ENCODE assay signal across 22 mouse cellular contexts in genomic region chr2:158911191-158911590, GRCm38 (mm10).
A peak's percentile ranks its signal among the peaks of the same experiment; 100 is the strongest.
DNase-seq lines count a peak whose midpoint lies in the region; ATAC-seq and TF ChIP-seq lines count a peak whose summit lies in the region.
"Had no signal": no experiment of that assay in that cellular context is flagged by ENCODE, and none has a peak within 500 bp of the region (broad histone marks: within the 10 kb centered on the region; RNA-seq: fewer than 3 reads in every experiment).

No protein-coding gene starts in this region.

- H3K4me3 ChIP-seq in forebrain, embryonic 15.5 days, result no peak overlapping the region
- no peak overlapping the region for H3K4me3 ChIP-seq in forebrain, embryonic 12.5 days (replicated peaks)
- H3K4me3 ChIP-seq: heart, embryonic 12.5 days; heart, embryonic 15.5 days; hindbrain, embryonic 10.5 days; hindbrain, embryonic 13.5 days; intestine, embryonic 15.5 days had no signal

- H3K36me3 ChIP-seq in forebrain, embryonic 15.5 days, result no peaks in the 10 kb centered on the region
- H3K36me3 ChIP-seq in forebrain, embryonic 12.5 days (replicated peaks), result no peaks in the 10 kb centered on the region
- H3K36me3 ChIP-seq: heart, embryonic 12.5 days; heart, embryonic 15.5 days; hindbrain, embryonic 10.5 days; hindbrain, embryonic 13.5 days; intestine, embryonic 15.5 days had no signal

- H3K27ac ChIP-seq in forebrain, embryonic 15.5 days (replicated peaks), result 0 out of 2 replicates have a peak overlapping the region, but pooled peaks have one; percentile 9
- H3K27ac ChIP-seq in forebrain, embryonic 12.5 days, result no peak overlapping the region
- H3K27ac ChIP-seq: heart, embryonic 15.5 days; hindbrain, embryonic 10.5 days; hindbrain, embryonic 13.5 days; intestine, embryonic 15.5 days had no signal

- DNase-seq in brain, adult 2 months (ENCODE audit: low read depth, low spot score), result peak; percentile 33
- DNase-seq in brain, embryonic 14.5 days (ENCODE audit: low read depth), result peak; percentile 79
- no peak for DNase-seq in kidney, postnatal 10 days
- no peak for DNase-seq in thymus, postnatal 14 days
- DNase-seq: adrenal gland, adult 2 months; adrenal gland, postnatal 14 days; cerebellum, adult 18-20 months; cerebellum, adult 9-10 months; cerebellum, postnatal 14 days; gastrocnemius, postnatal 25 days; heart, adult 18-20 months; heart, postnatal 10 days; heart, postnatal 36 days had no signal

- no peak overlapping the region for H3K9ac ChIP-seq in forebrain, embryonic 15.5 days (replicated peaks)
- H3K9ac ChIP-seq in forebrain, embryonic 12.5 days, result no peak overlapping the region
- H3K9ac ChIP-seq: heart, embryonic 12.5 days; heart, embryonic 15.5 days; hindbrain, embryonic 13.5 days; intestine, embryonic 15.5 days had no signal

- no peak overlapping the region for H3K4me2 ChIP-seq in forebrain, embryonic 15.5 days (replicated peaks)
- H3K4me2 ChIP-seq in forebrain, embryonic 12.5 days, result no peak overlapping the region
- H3K4me2 ChIP-seq: heart, embryonic 12.5 days; heart, embryonic 15.5 days; hindbrain, embryonic 13.5 days; intestine, embryonic 15.5 days had no signal

- TF ChIP-seq CTCF in brain, embryonic 14.5 days (IDR thresholded peaks at IDR 0.05; ENCODE audit: borderline replicate concordance, extremely low read depth, insufficient read depth, insufficient read length), result no peak

- 45% methylated on average over 7 of the region's 7 CpGs for WGBS in forebrain, embryonic 15.5 days
- WGBS in forebrain, embryonic 12.5 days, result 59% methylated on average over 7 of the region's 7 CpGs

- 0 out of 2 replicates have a peak, but pooled peaks have one; percentile 46 for ATAC-seq in forebrain, embryonic 15.5 days (replicated peaks)
- ATAC-seq in forebrain, embryonic 12.5 days (ENCODE audit: low FRiP score), result no peak; the same call in 1 of the 2 replicates
- ATAC-seq: CD4-positive, CD25-positive, alpha-beta regulatory T cell, adult 4 months; hindbrain, embryonic 16.5 days; intestine, embryonic 15.5 days had no signal

- H3K4me1 ChIP-seq in forebrain, embryonic 15.5 days, result peaks cover 11% of the 10 kb centered on the region
- H3K4me1 ChIP-seq in forebrain, embryonic 12.5 days, result 0 out of 2 replicates have a peak, but pooled peaks cover 3% of the 10 kb centered on the region
- H3K4me1 ChIP-seq: heart, embryonic 12.5 days; heart, embryonic 15.5 days; intestine, embryonic 15.5 days had no signal

- no peaks in the 10 kb centered on the region for H3K27me3 ChIP-seq in forebrain, embryonic 15.5 days
- peaks cover 12% of the 10 kb centered on the region; the same call in 1 of the 2 replicates for H3K27me3 ChIP-seq in forebrain, embryonic 12.5 days

- H3K9me3 ChIP-seq in forebrain, embryonic 15.5 days, result no peaks in the 10 kb centered on the region
- H3K9me3 ChIP-seq in forebrain, embryonic 12.5 days, result no peaks in the 10 kb centered on the region
- H3K9me3 ChIP-seq: heart, embryonic 12.5 days; heart, embryonic 15.5 days; hindbrain, embryonic 10.5 days; hindbrain, embryonic 13.5 days; intestine, embryonic 15.5 days had no signal

- TF ChIP-seq POLR2A in brain, embryonic 14.5 days (IDR thresholded peaks at IDR 0.05; ENCODE audit: borderline replicate concordance, extremely low read depth, insufficient read depth, insufficient read length, poor library complexity, severe bottlenecking), result no peak

Comparison
In these comparisons a context has a peak if more than half of its experiments do, and no peak if none do; other contexts are left out.
1. DNase-seq: peak in brain, adult 2 months (single experiment) and brain, embryonic 14.5 days (single experiment); none in kidney, postnatal 10 days (single experiment) and thymus, postnatal 14 days (single experiment).